Mouse (Mus musculus): ENCODE measurements at regions not wholly inside any gene's neighbourhood (a gene's known extent, or its start where the extent isn't known, plus 50 kb on each side); places are given as distances from the start of the nearest gene placed in this dataset.

- TF ChIP-seq POLR2A (IDR thresholded peaks at IDR 0.05; ENCODE audit: insufficient read depth, low read length) = no peak
- no peak for TF ChIP-seq CTCF (IDR thresholded peaks at IDR 0.05; ENCODE audit: low read depth, low read length)
Measured at GRCm38 (mm10) chr15:38371404-38372090, 946.2 kb downstream of the 4930447A16Rik start.

Data from ES-Bruce4 (cell line).